Mouse (Mus musculus) embryo, embryonic 11 days (tissue): Measurements from ENCODE around the gene Dnajc14.
"Not testable (repeated sequence)": the region's sequence is repeated elsewhere in the genome, so short reads cannot be mapped to it uniquely, and the experiment has no call there.

Experiments
- DNase-seq: peaks from one replicate; pipeline ENCODE4 v3.0.0-alpha.2; 2015

Gene Dnajc14

DNA sequence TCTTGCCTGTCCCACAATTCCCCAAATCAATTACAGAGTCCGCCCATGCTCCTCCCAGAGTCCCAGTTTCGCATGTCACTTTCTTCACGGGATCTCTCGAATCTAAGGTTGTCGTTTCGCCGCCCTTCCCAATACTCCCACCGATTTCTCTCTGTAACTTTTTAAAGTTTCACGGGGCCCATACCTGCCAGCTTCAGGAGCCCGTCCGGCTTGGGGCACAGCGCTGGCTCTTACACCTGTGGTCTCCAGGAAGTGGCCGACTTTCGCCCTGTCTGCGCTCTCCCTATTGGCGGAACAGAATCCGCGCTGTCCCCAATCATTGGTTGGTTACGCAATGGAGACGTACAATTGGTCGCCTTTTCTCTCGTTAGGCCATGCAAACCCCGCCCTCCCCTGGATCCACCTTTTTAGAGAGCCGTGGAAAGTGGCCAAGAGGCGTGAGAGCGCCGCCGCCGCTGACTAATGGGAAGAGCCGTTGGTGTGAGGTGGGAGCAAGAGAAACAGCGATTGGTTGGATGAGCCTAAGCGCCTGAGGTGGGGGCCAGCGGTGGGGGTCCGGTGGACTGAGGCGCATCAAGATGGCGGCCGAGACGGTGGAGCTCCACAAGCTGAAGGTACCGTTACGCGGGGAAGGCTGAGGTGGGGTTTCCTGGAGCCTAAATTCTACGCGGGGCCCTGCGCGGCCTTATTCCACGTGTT, 17.6 kb downstream of the Dnajc14 start, which contains the start of gene Ormdl2:
Gene Ormdl2, minus strand, starts transcription at position 288 of the 699 bp plus-strand sequence.
- DNase-seq, result peak; percentile 99

DNA sequence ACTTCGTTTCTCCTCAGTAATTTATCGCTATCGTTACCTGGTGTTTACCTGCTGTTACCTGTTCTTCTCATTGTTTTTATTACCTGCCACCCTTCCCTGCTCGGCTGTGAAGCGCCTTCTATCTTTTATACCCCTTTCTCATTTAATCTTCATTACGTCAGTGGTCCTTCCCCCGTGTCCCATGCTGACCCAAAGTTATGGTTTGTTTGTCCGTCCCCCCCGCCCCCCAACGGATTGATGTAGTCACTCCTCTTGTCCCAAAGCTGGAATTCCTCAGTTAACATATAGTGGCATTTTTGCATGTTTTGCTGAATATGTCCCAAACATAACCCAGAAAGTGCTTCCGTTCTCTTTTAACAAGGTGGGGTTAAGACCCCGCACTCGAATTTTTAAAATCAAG, 18.3 kb downstream of the Dnajc14 start:
- no peak for DNase-seq

DNA sequence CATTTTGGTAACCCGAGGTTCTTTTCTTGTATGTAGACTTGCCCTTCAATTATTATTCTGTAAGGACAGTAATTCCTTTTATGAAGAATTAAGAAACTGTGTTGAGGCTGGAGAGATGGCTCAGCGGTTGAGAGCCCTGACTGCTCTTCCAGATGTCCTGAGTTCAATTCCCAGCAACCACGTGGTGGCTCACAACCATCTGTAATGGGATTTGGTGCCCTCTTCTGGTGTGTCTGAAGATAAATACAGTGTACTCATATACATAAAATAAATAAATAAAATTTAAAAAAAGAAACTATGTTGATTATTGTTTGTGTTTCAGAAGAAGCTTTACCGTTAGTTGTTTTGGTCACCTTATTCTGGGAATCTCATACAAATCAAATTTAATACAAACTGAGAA, 19.2 kb downstream of the Dnajc14 start:
- not testable (repeated sequence) for DNase-seq

DNA sequence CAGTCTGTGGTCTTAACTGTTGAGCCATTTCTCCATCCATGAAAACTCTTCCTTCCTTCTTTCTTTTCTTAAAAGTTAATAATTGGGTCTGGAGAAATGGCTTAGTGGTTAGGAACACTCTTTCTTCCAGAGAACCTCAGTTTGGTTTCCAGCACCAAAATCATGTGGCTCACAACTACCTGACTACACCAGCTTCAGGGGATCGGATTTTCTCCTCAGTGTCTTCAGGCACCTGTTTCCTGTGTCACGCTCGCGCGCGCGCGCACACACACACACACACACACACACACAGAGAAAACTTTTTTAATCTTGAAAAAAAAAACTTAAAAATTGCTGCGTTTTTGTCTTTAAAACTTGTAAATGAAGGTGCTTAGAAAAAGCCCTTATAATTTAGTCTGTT, 20.0 kb downstream of the Dnajc14 start:
- DNase-seq, result no peak

DNA sequence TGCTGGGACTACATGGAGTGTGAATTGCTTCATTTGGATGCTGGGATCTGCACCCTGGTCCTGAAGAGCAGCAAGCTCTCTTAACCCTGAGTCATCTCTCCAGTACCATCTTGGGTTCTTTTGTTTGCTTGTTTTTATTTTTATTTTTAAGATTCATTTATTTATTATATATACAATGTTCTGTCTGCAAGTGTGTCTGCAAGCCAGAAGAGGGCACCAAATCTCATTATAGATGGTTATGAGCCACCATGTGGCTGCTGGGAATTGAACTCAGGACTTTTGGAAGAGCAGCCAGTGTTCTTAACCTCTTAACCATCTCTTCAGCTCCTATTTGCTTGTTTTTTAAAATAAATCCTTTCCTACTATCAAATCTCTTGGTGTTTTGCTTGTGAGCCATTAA, 33.5 kb downstream of the Dnajc14 start:
- no peak for DNase-seq

DNA sequence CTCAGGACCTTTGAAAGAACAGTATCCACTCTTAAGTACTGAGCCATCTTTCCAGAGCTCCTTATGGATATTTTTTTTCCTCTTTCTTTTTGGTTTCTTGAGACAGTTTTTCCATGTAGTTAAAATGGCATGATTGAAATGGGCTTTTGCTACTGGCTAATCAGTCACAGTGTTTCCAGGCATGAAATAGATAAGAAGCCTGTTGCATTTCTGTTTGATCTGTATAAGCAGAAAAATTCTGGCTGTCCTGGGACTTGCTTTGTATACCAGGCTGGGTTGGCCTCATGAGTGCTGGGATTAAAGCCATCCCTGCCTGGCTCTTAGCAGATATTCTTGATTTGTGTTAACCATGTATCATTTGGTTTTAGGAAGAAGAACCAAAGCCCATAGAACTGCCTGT, 35.6 kb downstream of the Dnajc14 start:
- DNase-seq, result no peak

DNA sequence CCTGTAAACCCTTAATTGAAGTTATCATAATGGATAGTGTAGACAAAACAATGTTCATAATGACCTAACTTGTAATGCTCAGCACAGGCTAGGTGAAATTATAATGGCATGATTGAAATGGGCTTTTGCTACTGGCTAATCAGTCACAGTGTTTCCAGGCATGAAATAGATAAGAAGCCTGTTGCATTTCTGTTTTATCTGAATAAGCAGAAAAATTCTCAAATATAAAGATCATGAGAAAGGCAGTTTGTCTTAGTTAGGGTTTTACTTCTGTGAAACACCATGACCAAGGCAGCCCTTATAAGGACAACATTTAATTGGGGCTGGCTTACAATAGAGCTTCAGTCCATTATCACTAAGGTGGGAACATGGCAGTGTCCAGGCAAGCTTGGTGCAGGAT, 36.8 kb downstream of the Dnajc14 start:
- DNase-seq, result no peak

DNA sequence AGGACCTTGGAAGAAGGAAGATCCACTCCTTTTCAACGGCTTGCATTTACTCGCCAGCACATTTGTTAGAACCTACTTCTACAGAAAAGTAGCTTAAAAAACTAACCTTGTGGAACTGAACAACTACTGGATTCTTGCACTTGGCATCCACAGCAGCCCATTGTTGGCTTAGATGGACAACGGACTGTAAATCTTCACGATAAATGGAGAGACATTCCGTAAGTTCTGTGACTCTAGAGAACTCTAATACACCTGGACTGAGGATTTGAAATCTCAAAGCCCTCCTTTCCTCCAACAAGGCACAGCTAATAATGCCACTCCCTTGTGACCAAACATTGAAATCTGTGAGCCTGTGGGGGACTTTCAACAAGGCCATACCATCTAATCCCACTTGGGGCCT, 39.4 kb downstream of the Dnajc14 start:
- DNase-seq, result no peak

DNA sequence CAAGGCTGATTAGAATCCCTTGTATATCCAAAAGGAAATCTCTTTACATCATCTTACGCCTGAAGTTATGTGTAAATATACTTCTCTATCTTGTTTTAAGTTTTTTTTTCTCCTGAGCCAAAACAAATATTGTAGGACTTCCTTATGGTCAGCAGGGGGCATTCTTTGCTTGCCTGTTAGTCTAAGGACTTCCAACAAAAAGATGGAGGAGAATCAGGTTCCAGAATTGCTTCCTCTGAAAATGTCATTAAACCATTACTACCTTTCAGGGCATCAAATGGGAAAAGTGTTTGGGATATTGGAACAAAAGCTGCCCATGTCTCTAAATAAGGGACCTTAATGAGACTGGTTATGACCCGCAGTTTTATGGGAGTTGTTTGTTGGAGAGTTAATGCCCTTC, 41.7 kb downstream of the Dnajc14 start:
- peak; percentile 71 for DNase-seq

DNA sequence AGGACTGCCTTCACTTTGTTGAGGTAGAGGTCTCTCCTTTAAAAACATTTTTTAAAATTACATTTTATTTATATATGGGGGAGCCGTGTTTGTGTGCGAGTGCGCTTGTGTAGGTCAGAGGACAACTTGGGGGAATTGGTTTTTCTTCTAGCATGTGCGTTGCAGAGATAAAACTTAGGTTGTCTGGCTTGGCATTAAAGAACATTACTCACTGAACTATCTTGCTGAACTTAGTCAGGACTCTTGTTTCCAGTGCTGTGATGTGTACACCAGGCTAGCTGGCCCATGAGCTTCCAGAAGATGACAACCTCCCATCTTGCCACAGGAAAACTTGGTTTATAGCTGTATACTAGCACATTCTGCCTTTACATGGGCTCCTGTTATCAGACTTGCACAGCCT, 42.8 kb downstream of the Dnajc14 start:
- no peak for DNase-seq

DNA sequence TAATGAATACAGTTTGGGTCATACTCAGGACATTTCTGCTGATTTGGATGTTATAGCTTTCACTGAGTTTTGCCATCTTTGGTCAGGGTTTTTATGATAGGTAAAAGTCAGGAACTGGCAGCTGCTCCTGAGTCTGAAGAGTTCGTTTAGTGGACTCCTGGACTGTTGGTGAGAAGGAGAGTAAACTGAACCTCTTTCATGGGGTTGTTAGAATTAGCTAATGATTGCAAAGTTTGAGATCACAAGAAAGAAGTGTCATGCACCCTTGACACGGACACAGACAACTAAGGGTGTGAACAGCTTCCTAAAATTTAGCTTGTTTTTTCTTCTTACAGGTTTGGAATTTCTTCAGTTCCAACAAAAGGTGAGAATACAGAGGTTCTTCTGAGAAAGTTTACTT, 44.6 kb downstream of the Dnajc14 start:
- DNase-seq, result no peak

DNA sequence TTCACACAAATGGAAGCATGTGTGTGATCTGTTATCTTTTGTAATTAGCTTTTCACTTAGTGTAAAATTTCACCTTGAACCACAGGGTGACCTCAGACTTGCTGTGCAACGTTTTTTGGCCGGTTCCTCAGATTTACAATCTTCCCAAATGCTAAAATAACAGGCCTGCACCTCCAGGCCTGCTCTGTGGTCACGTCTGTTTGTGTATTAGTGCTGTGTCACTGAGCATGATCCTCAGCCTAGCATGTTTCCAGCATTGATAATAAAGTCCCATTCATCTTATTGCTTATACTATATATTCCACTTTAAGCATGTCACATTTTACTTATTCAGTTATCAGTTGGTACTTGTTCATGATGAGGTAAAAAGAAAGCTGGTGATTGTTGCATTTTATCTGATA, 46.5 kb downstream of the Dnajc14 start:
- no peak for DNase-seq

DNA sequence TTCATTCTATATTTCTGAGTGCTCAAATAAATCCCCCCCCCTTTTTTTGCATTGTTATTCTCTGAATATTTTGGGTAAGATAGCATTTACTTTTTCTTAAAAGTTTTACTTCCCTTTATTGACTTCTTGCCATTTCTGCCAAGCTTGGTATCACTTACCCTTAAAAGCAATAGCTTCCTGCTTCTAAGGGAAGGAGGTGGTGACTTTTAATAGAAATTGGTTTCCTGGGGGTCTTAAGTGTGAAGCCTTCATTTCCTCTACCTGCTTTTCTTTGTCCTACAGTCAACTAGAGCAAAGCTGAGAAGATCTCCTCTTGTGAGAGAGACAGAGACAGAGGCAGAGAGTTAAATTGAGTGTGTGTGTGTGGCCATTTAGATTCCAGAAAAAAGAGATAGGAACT, 57.3 kb downstream of the Dnajc14 start:
- no peak for DNase-seq

DNA sequence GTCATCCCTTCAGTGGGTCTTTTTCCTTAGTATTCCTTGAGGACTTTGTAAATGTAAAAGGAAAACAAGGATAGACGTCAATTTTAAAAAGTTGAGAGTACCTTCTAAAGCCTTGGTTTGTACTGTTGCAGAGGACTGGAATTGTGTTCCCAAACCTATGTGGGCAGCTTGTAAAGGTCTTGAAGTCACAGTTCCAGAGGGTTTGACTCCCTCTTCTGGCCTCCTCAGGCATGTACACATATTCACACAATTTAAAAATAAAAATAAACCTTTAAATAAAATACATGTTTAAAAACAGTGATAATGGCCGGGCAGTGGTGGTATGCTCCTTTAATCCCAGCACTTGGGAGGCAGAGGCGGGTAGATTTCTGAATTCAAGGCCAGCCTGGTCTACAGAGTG, 62.2 kb downstream of the Dnajc14 start:
- DNase-seq, result no peak

DNA sequence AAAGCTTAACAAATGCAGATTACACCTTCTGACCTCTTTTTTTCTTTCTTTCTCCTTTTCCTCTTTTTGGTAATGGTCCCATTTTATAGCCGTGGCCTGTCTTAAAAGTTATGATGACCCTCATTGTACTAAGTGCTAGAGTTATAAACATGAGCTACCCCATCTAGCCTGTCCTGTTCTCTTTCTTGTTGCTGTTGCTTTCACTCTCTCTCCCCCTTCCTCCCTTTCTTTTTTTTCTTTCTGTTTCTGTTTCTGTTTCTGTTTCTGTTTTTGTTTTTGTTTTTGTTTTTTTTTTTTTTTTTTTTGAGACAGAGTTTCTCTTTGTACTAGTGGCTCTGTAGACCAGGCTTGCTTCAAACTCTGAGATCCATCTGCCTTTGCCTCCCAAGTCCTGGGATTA, 62.7 kb downstream of the Dnajc14 start:
- no peak for DNase-seq
